25 mouse cellular contexts compared by ENCODE assay signal in genomic region chrX:7168799-7169198, GRCm38 (mm10).
DNase-seq lines count a peak whose midpoint lies in the region; ATAC-seq and TF ChIP-seq lines count a peak whose summit lies in the region.
"Had no signal": no experiment of that assay in that cellular context is flagged by ENCODE, and none has a peak within 500 bp of the region (broad histone marks: within the 10 kb centered on the region; RNA-seq: fewer than 3 reads in every experiment).

No protein-coding gene starts in this region.

- H3K27me3 ChIP-seq in MEL (ENCODE audit: control insufficient read depth in 1 of 2, insufficient read depth in 2 of 2, low read length in 2 of 2): no peaks in the 10 kb centered on the region
- H3K27me3 ChIP-seq: forebrain, embryonic 12.5 days; hindbrain, embryonic 13.5 days had no signal

- DNase-seq in lung, postnatal 36 days: peak; percentile 16
- no peak for DNase-seq in lung, postnatal 4 days
- DNase-seq in MEL (ENCODE audit: low read depth, low spot score): peak; percentile 48
- DNase-seq in left cerebral cortex, postnatal 10 days (ENCODE audit: extremely low spot score in 1 of 2, low spot score in 2 of 2): no peak
- no peak for DNase-seq in kidney, postnatal 25 days
- DNase-seq: adrenal gland, postnatal 36 days; cerebellum, adult 8-10 months; gastrocnemius, postnatal 36 days; heart, postnatal 14 days; kidney, adult 8-10 months; kidney, postnatal 14 days; lung, adult 2 months; midbrain, embryonic 14.5 days; right cerebral cortex, postnatal 25 days; thymus, postnatal 25 days had no signal

- H3K36me3 ChIP-seq in MEL (ENCODE audit: control insufficient read depth in 1 of 2, insufficient read depth in 2 of 2, low read length in 2 of 2): peaks cover 0 to 11% of the 10 kb centered on the region in 2 experiments; a peak in 3 of 4 replicates

- H3K9ac ChIP-seq in MEL (ENCODE audit: control insufficient read depth, low read depth, low read length, poor library complexity, severe bottlenecking): no peak overlapping the region
- H3K9ac ChIP-seq: forebrain, embryonic 12.5 days; hindbrain, embryonic 13.5 days had no signal

- no peak overlapping the region for H3K27ac ChIP-seq in MEL (ENCODE audit: control insufficient read depth, low read depth, low read length)
- H3K27ac ChIP-seq: embryonic facial prominence, embryonic 10.5 days; forebrain, embryonic 12.5 days; heart, embryonic 10.5 days; hindbrain, embryonic 13.5 days had no signal

- no peak for TF ChIP-seq CTCF in MEL (IDR thresholded peaks at IDR 0.05 in 2 of 3, conservative IDR thresholded peaks at IDR 0.05 in 1 of 3; ENCODE audit: control insufficient read depth in 1 of 3, insufficient read depth in 1 of 3, low read depth in 2 of 3, low read length in 3 of 3, poor library complexity in 1 of 3, severe bottlenecking in 1 of 3)

- H3K79me2 ChIP-seq in MEL (ENCODE audit: control insufficient read depth, insufficient read depth, low read length, poor library complexity): no peaks in the 10 kb centered on the region

- H3K4me1 ChIP-seq in MEL (ENCODE audit: control insufficient read depth in 1 of 2, insufficient read depth in 2 of 2, low read length in 2 of 2): no peaks in the 10 kb centered on the region
- H3K4me1 ChIP-seq: embryonic facial prominence, embryonic 10.5 days; forebrain, embryonic 12.5 days; heart, embryonic 10.5 days; hindbrain, embryonic 13.5 days; megakaryocyte, embryonic 14.5 days had no signal

- H3K4me3 ChIP-seq in MEL (ENCODE audit: control insufficient read depth in 1 of 2, insufficient read depth in 1 of 2, low read depth in 2 of 2, low read length in 2 of 2): no peak overlapping the region
- H3K4me3 ChIP-seq: embryonic facial prominence, embryonic 10.5 days; forebrain, embryonic 12.5 days; heart, embryonic 10.5 days; hindbrain, embryonic 13.5 days; megakaryocyte, embryonic 14.5 days; myocyte had no signal

- no peak for TF ChIP-seq EP300 in MEL (IDR thresholded peaks at IDR 0.05; ENCODE audit: low read depth in 1 of 2, low read length in 2 of 2)

- no peaks in the 10 kb centered on the region for H3K9me3 ChIP-seq in MEL (replicated peaks; ENCODE audit: insufficient read depth, low read length)
- H3K9me3 ChIP-seq: embryonic facial prominence, embryonic 10.5 days; forebrain, embryonic 12.5 days; G1E; heart, embryonic 10.5 days; hindbrain, embryonic 13.5 days; megakaryocyte, embryonic 14.5 days had no signal

- intact Hi-C loops in left cerebral cortex, postnatal 10 days (cut with DNase I): no loop called here

- no peak for TF ChIP-seq RAD21 in MEL (IDR thresholded peaks at IDR 0.05; ENCODE audit: low read depth, low read length)

- TF ChIP-seq POLR2A in MEL (IDR thresholded peaks at IDR 0.05; ENCODE audit: control insufficient read depth in 1 of 2, insufficient read depth in 1 of 2, low read depth in 1 of 2, low read length in 2 of 2, poor library complexity in 1 of 2): no peak

- ATAC-seq in granulocyte monocyte progenitor cell, adult 5-6 weeks (replicated peaks; ENCODE audit: poor library complexity, severe bottlenecking): peak; percentile 92
- peak; percentile 68 for ATAC-seq in neutrophil, adult 5-6 weeks (ENCODE audit: extremely low read depth, insufficient number of reproducible peaks, low FRiP score, poor library complexity, severe bottlenecking)
- ATAC-seq: CD4-positive, CD25-positive, alpha-beta regulatory T cell, adult 4 months had no signal

TF ChIP-seq in MEL, 35 proteins besides CTCF, POLR2A, EP300 and RAD21:
- TF ChIP-seq GATA1 (IDR thresholded peaks at IDR 0.05; ENCODE audit: low read depth, low read length) (no peak), MAX (IDR thresholded peaks at IDR 0.05; ENCODE audit: low read length) (no peak), POLR2AphosphoS2 (IDR thresholded peaks at IDR 0.05; ENCODE audit: low read length) (no peak), MAZ (IDR thresholded peaks at IDR 0.05; ENCODE audit: low read depth, low read length) (no peak), TBP (IDR thresholded peaks at IDR 0.05; ENCODE audit: low read depth, low read length) (no peak), ZNF384 (IDR thresholded peaks at IDR 0.05; ENCODE audit: low read depth, low read length) (no peak), MXI1 (IDR thresholded peaks at IDR 0.05; ENCODE audit: low read depth, low read length) (no peak), ZKSCAN1 (IDR thresholded peaks at IDR 0.05; ENCODE audit: low read depth, low read length) (no peak), ZMIZ1 (IDR thresholded peaks at IDR 0.05; ENCODE audit: low read depth, low read length) (no peak), SMC3 (IDR thresholded peaks at IDR 0.05; ENCODE audit: low read depth, low read length) (no peak), HCFC1 (IDR thresholded peaks at IDR 0.05; ENCODE audit: low read depth, low read length) (no peak)

Comparison
In these comparisons a context has a peak if more than half of its experiments do, and no peak if none do; other contexts are left out.
1. DNase-seq: peak in lung, postnatal 36 days (single experiment) and MEL (single experiment); none in lung, postnatal 4 days (0 of 2), left cerebral cortex, postnatal 10 days (0 of 2) and kidney, postnatal 25 days (0 of 2).